Mouse (Mus musculus) gastrocnemius, adult 18-20 months (tissue): ENCODE measurements around the gene Cradd. TPM values are rescaled to one million over a fixed set of nuclear protein-coding genes. Genes with fewer than 3 reads are reported as not detected.

Source experiments
- DNase-seq: peaks from one replicate; pipeline ENCODE4 v3.0.0; 2021; ENCODE audit warnings: low spot score
- total RNA-seq, 2 experiments: library from RNA; stranded (reverse); gene quantifications; 2 replicates each; pipeline ENCODE4 v1.2.3; 2021

Cradd gene
- total RNA-seq, 2 experiments from 2014 or later = 9.5 to 11.3 TPM

DNA sequence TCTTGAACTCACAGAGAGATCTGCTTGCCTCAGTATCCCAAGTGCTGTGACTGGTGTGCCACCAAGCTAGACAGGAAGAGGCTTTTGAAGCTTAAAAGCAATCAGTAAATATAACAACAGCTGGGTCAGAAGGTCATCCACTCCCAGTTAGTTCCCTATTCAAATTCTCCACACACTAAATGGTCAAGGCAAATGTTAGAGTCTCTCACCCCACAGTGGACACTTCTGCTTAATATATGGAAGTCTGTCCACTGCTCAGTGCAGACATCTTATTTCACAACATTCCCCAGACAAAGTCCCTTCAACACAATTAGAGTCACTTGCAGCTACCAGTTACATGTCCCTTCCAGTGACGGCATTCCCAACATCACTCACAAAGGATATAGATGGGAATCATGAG, 44.5 kb downstream of the Cradd start:
- no peak for DNase-seq

DNA sequence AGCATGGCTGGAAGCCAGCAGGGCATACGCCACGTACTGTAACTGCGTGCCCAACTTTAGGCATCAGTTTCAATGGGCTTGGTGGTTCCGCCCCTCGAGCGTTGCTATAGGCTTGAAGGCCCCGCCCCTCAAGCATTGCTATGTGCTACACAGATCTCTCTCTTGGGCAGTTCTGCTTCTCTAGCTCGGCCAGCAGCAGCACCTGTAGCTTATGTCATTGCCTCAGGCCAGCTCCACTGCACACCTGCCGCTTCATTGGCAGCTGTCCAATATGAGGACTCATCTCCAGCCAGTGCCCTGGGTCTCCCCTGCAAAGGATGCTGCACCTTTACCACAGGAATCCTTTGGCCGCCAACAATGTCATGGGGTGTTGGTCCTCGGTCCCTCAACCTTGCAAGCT, 45.8 kb downstream of the Cradd start:
- no peak for DNase-seq

DNA sequence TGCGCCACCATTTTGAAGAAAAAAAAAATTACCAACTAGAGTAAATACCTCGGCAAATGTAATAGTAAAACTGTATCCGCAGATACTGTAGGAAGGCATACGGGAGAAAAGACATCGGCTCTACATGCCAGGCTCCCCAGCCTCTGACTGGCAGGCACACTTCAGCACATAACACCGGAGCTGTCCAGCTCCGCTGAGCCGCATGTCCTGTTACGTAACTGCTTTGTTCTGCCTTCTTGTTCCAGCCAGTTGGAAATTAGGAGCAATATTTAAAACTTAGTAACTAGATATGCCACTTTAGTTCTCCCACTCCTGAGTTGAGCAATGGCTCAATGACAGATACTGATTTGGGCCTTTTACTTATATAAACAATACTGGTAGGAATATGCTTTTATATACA, 48.4 kb downstream of the Cradd start:
- DNase-seq = no peak

DNA sequence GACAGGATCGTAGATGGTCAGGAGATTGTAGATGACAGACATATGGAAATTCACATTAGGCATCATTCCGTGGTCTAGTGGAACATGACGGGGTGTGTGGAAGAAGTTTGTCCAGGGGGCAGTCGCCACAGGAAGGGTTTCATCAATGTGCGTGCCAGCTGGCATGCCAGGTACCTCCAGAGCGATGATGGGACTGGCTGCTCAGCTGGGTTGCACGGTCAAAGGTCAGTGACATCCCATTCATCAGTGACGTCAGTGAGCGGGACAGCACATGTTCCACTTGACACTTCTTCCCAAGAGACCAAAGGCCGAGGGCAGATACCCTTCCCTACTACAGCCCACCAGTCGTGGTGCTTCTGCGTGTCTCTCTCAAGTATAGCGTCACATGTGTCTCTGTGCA, 50.7 kb downstream of the Cradd start:
- no peak for DNase-seq

DNA sequence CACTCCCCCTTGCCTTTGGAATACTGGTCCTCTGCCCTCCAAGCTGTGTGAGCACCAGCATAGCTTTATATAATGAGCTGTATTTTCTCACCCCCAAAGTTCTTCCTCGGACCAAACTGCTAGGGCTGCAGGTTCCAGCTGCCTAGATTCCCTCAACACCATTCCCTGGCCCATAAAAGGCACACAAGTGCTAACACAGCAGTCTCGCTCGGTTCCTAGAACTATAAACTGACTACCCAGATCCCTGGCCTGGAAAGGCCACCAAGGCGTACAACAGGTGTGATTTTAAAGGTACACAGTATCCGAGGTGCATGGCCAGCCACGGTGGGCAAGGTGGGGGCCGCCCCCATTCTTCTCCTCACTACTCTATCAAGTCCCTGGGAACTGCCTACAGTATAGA, 54.8 kb downstream of the Cradd start:
- DNase-seq = peak; percentile 34

DNA sequence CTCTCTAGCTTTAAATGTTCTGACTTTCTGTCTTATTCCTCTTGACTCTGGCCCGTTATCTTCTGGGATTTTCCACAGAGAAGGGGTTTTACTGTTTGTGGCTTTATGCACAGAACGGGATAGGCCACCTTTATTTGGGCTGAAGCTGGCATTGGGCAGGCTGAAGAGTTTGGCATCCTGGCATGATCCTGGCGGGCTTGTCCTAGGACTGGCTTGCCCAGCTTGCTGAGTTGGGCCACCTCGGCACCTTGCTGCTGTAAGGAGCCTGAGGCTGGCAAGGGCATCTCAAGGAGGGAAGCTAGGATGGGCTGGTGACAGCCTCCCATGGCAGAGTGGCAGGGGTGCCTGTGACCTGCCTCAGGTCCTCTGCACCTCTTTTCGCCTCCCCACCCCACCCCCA, 55.6 kb downstream of the Cradd start:
- peak; percentile 34 for DNase-seq

DNA sequence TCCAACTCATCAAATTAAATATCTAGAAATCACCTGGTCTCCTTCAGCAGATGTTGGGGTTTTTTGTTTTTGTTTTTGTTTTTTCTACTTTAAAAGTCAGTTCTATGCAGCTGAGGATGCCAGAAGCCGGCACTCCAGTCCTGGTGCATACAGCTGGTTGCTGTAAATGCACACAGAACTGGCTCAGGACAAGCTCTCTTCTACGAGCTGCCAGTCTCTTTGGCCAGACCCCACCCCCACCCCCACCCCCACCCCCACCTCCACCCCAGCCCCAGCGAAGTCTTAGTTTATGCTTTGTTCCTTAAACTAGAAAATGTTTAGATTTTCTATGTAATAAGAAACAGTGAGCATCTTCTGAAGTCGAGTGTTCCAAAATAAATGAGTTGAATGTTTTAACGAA, 57.0 kb downstream of the Cradd start:
- no peak for DNase-seq

DNA sequence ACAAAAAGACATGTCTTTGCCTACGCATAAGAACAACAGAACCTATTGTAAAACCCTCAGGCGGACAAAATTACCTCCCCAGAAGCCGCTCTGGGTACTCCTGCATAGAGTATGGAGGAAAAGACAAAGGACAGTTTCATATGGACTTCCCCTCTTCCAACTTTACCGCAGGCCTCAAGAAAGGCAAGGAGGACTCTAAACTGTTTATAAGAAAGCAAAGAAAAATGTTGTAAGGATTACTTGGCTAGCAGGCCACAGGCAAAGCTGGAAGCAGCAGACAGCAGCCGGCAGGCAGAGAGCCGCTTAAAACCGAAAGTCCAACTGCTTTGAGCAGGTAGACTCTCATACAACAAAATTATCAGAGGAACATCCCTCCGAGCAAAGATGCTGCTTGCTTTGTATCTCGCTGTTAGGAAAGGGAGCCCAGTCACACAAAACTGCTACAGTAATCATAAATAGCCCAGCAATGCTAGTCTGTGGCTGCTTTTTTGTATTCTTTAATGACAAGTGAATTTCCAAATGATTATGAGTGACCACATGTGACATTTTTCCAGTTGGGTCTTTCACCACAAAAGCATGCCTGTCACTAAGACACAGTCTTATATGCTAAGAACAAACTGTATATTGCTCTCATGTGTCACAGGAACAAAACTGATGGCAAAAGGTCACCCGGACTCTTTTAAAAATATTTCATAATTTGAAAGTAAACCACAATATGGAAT, 57.7 kb downstream of the Cradd start:
- DNase-seq = no peak

DNA sequence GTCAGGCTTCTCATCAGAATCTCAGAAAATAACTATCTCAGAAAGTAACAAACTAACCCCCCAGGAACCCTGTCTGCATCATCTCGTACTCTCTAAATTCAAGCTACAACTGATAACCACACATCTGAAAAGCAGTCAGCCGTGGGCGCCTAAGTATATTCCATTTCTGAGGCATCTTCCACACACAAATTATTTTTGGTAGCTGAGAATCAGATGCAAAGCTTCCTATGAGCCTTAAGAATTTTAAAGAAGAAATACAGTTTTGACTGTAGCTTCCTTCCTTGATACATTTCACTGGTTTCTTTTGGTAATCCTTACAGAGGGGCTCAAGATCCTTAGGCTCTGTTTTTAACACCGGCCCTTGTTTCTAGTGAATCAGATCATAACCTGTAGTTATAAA, 58.4 kb downstream of the Cradd start:
- DNase-seq = no peak

DNA sequence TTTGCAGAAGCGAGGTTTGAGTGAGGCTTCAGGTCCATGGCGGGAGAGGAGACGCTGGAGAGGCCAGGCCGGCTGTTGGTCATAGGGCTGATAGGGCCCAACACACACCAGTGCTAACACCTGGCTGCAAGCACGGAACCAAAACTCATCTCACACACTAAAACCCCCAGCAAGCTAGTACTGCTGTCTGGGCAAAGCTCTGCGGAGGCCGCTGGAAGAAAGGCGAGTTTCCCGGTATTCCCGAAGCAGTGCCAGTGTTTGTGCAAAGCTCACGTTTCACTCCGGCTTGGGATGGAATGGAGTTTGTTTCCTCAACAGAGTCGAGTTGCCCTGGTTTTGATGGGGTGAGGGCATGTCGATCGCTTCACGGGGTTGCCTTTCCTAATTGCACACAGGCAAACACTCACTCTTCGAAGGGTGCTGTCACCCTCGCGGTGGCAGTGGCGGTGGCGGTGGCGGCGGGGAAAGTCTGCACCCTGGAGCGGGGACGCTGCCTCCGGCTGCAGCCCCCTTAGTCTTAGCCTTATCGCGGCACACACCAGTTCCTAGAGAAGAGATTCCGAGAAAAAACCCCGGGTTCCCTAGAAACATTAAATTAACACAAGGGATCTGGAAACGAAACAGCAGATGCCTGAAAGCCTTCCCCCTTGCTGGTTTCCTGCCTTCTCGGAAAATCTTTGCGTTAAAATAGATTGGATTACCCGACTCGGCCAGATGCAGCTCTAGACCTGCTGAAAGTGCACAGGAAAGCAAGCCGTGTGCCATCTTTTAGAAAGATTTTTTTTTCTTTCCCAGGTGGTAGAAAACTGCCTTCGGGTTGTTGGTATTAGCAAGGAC, 59.2 kb downstream of the Cradd start:
- peak; percentile 48 for DNase-seq

DNA sequence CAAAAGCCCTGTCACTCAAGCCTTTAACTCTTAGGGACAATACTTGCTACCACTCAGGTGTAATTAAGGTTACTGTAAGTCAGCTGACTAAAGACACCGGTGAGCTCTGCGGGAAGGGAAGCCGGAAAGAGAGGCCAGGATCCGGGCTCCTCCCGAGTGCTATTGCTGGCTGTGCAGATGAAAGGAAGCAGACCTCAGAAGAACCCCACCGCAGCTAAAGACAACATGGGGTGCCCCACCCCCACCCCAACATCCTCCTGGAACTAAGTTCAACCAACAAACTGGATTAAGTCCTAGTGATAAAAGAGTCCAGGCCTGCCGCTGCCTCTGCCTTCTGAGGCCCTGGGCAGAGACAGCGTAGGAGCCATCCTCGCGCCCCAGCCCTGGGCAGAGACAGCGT, 61.5 kb downstream of the Cradd start:
- no peak for DNase-seq

DNA sequence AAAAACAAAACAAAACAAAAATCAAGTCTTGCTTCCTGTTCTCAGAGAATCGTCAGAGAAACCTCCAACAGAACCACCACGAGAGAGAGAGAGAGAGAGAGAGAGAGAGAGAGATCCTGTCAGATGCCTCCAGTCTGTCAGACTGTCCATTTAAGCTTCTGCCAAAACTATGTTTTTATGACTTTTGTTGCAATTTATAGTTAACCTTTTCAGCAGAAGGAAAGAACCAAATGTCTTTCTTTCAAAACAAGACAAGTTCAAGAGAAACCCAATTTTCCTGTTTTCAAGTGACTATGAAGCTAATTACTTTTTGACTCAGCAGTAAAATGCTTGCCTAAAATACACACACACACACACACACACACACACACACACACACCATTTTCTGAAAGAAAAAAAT, 62.7 kb downstream of the Cradd start:
- no peak for DNase-seq

DNA sequence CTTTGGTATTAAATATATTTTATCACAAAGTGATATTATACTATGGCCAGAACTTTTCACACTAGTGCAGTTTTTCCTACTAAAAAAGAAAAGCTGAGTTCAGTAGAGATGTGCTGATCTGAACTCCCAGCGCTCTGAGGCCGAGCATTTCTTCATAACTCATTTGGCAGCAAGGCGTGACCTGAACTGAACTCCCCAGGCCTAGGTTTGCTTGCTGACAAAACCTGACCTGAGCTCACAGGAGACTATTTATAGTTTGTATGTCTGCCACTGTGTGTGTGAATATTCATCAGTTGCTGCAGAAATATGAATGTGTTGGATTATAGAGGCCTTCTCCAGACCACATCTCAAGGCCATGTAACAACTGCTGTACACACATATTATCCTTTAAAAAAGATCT, 63.5 kb downstream of the Cradd start:
- DNase-seq = peak; percentile 79

DNA sequence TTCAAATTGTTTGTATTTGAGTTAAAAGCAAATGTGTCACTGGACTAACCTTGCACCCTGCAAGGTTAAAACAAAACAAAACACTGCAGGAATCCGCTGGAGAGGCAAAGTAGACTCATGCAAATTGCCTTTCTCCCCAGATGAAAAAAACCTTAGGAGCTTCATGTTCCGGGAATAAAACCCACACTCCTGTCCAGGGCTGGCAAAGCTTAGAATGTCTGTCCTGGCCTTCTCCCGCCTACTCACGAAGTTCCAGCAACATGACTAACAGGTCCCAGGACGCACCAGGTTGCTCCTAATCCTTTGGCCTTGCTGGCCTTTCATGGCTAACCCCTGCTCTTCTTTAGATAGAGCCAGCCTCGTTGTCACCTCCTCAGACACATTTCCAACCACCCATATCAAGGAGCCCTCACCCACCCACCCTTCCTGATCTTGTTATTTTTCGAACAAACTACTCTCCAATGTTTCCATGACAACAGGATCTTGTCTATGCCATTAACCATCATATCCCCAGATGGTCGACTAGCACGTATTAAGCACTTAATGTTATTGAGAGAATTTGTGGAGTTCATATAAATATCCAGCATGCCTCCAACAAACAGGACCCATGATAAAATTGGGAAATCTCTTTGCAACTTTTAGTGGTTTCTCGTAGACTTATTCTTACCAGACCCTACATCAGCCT, 65.3 kb downstream of the Cradd start:
- DNase-seq = peak; percentile 74

DNA sequence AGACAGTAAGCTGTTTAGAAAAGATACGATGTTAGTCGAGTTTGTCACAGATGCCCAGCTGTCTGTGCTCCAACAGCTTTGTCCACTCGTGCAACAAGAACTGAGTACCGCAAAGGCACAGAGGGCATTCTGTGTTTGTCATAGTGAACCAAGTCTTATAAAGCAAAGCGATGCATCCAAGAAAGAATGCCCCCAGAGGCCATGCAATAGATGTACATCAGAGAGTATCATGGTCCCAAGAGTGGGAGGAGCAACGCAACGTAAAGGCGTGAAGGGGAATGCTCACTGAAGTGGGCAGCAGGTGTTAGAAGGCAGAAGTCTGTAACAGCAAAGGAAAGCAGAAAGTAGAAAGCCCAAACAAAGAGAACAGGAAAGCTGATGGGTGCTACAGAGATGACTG, 66.0 kb downstream of the Cradd start:
- no peak for DNase-seq

DNA sequence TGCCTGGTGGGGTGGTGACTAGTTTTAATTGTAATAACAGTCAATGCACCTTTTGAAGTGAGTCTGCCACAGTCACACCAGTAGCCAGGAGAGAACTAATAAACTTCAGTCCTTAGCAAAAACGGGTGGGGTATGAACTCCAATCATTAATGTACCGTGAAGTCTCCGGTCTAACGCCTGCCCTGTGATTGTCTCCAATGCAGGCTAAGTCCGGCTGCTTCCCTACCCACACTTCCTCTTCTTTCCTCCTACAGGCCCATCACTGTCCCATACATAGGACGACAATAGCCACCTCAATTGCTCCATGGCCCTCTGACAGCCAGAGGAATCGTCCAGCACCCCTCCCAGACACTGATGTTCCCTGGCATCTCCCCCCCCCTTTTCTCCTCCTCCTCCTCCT, 67.8 kb downstream of the Cradd start:
- no peak for DNase-seq

DNA sequence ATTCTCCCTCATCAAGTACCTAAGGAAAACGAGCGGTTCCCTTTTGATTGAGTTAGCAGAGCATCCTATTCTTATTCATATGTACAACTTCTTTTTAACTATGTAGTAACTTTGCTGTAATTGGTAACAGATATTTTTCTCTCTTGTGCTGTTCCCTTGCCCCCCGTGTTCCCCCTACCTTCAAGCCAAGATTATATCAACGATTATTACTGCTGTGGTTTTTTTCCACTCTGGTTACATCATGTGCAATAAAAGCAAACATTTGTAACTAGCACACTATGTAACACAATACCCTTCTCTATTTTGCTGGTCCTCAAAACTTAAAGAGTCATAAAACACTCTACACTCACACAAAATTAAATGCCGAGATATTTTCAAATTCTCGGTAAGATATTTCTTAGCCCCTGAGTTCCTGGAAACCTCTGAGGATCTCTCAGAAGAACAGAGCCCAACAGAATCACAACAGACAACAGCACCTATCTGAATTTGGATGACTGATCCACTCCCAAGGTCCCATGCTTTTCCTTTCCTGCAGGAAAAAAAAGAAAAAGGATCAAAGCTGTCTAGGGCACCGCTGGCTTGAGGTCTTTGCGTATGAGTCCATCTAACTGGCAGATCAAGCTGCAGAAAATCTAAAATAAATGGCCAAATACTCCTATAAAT, 68.8 kb downstream of the Cradd start:
- DNase-seq = no peak

DNA sequence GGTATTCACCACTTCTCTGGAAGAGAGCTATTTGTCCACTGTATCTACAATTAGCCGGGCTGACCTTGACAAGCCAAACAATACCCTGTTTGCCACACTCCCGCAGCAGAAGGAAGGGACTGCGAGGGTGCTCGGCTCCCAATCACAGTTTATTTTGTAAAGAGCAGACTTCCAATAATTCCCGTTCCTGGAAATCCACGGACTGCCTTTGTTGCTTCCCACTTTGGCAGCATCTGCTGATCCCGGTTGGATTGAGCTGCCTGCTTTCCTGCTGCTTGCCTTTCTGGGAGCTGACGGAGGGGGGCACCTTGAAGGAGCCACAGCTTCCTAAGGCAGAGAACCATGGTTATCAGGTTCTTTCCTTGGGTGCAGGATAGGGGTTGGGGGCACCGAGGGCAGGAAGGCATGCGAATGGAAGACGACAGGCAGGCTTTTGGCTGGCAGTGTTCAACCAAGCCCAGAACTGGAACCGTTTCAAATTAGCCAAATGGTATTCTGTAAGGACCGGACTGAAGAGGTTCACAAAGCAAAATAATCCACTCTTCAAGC, 69.4 kb downstream of the Cradd start:
- DNase-seq = peak; percentile 24

DNA sequence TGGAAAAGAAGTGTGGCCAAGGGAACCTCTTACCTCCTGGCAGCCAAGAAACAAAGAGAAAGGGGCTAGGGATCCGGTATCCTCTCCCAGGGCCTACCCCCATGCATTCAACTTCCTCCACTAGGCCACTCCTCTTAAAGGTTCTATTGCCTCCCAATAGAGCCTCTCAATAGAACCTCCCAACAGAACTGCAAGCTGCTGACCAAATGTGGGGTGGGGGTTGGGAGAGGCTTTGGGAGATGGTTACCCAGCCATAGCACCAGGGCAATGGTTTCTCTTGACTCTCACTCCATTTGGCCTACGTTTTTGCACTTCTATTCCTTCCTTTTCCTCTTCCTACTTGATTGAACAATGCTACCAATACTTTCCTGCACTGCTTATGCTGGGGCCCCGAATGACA, 69.9 kb downstream of the Cradd start:
- DNase-seq = no peak

DNA sequence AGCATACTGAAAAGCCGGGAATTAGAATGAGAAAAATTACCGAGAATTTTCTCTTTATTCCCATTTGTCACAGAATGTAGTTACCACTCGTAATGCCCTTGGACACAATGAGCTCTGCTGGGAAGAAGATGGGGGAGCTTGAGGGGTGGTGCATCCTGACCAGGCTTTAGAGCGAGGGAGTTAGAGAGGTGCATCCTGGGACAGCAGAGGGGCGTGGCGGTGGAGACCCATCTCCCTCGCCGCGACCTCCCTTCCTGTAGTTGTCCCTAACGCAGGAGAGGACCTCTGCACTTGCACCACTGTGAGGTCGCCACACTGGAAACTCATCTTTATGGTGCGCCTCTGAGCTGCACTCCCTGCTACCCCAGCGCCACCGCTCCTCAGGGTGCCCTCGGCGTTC, 72.3 kb downstream of the Cradd start:
- no peak for DNase-seq

DNA sequence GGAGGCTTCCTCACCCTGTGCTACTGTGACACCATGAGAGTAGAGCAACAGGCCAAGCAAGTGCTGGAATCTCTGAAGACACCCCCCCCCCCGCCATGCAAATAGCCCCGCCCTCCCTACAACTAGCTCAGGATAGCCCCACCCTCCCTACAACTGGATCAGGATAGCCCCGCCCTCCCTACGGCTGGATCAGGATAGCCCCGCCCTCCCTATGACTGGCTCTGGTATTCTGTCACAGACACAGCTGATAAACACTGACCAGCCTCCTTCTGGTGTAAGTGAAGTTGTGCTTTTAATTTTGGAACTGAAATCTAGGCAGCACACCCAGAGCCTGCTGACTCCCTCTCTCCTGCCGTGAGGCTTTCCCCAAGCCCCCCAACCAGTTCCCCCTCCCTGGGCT, 75.6 kb downstream of the Cradd start:
- no peak for DNase-seq

DNA sequence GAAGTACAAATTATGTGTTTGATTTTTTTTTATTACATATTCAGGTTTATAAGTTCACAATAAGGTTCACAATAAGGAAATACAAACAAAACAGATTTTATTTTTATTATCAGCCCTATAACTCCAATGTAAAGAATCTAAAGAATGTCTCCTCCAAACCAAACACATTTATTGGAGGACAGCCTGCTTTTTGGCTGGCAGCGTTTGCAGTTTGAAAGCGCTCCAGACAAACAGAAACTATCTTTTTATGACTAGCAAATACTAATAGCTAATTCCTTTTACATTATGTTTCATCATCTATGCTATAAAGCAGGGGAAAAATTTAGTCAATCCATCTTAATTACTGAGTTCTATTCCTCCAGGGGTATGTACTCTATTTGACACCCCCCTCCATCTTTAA, 77.2 kb downstream of the Cradd start:
- DNase-seq = no peak
